Mouse (Mus musculus) liver, embryonic 13.5 days (tissue): ENCODE data around the gene Tmem129. TPM values are rescaled to one million over a fixed set of nuclear protein-coding genes. Genes with fewer than 3 reads are reported as not detected.

Source experiments
- ATAC-seq: fragments of 200-750 bp; cut with Nextera tagmentation; 2 replicates; pipeline ENCODE4 v1.8.0; 2017; ENCODE audit warnings: low read depth, mild to moderate bottlenecking, moderate number of reproducible peaks, moderate library complexity
- DNase-seq: peaks from one replicate; pipeline ENCODE4 v3.0.0; 2022
- H3K27ac ChIP-seq: fragments of 300-500 bp; sonication (generic); 2 replicates; pipeline ENCODE4 v1.5.1; 2015; ENCODE audit warnings: moderate library complexity, mild to moderate bottlenecking, inconsistent platforms
- H3K27me3 ChIP-seq: fragments of 300-500 bp; sonication (generic); 2 replicates; pipeline ENCODE4 v1.6.1; 2015; ENCODE audit warnings: mild to moderate bottlenecking, inconsistent platforms
- H3K36me3 ChIP-seq: fragments of 300-500 bp; sonication (generic); 2 replicates; pipeline ENCODE4 v1.6.1; 2015; ENCODE audit warnings: mild to moderate bottlenecking, inconsistent platforms
- H3K4me1 ChIP-seq: fragments of 300-500 bp; sonication (generic); replicated peaks from 2 replicates; pipeline ENCODE4 v1.6.1; 2015; ENCODE audit warnings: inconsistent platforms
- H3K4me2 ChIP-seq: fragments of 300-500 bp; sonication (generic); 2 replicates; pipeline ENCODE4 v1.6.1; 2015; ENCODE audit warnings: inconsistent platforms, mild to moderate bottlenecking, moderate library complexity
- H3K4me3 ChIP-seq: fragments of 300-500 bp; sonication (generic); replicated peaks from 2 replicates; pipeline ENCODE4 v1.5.1; 2015; ENCODE audit warnings: mild to moderate bottlenecking, inconsistent platforms
- H3K9ac ChIP-seq: fragments of 300-500 bp; sonication (generic); 2 replicates; pipeline ENCODE4 v1.6.1; 2015; ENCODE audit warnings: mild to moderate bottlenecking, inconsistent platforms
- H3K9me3 ChIP-seq: fragments of 300-500 bp; sonication (generic); replicated peaks from 2 replicates; pipeline ENCODE4 v1.6.1; 2016; ENCODE audit warnings: inconsistent platforms
- WGBS: fragments of 180-500 bp; shearing (Covaris S2); methylation state at CpG from one replicate; pipeline ENCODE4 v1.1.7; 2015; ENCODE audit not compliant: insufficient replicate concordance; 5-methylcytosine and 5-hydroxymethylcytosine counted together
- polyA plus RNA-seq: library from polyadenylated mRNA; unstranded; fragments of >200 nt; fragmentation: Nextera tagmentation; extraction: Ambion mirVana; gene quantifications from 2 replicates; pipeline ENCODE4 v1.2.1, GENCODE M21; 2015

Tmem129 gene
- polyA plus RNA-seq, 1 experiment from 2014 or later, result 20.2 TPM

DNA sequence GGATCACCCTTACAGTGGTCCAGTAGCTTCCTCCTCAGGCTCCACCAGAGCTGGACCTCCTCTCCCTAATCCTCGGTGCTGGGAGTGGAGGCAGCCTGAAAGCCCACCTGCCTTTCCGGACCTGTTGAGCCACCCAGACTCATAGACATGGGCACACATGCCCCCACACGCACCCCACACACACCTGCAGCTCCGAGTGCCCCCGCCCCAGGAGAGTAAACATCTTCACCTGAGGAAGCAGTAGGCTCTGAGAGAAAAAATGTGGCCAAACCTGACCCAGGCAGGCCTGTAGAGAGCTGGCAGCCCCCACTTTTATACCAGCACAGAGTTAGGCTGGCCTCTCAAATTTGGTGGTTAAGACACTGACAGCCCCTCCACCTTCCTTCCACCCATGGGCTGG lies 38.2 kb upstream of the Tmem129 start:
- H3K9ac ChIP-seq, result no peak overlapping the region
- no peak overlapping the region for H3K4me3 ChIP-seq
- peaks cover 50% of the 10 kb centered on the region for H3K4me1 ChIP-seq
- H3K27ac ChIP-seq, result no peak overlapping the region
- no peaks in the 10 kb centered on the region for H3K9me3 ChIP-seq
- WGBS, result 74% methylated on average over 5 of the region's 5 CpGs
- H3K4me2 ChIP-seq, result no peak overlapping the region
- peaks cover 74% of the 10 kb centered on the region for H3K27me3 ChIP-seq
- no peaks in the 10 kb centered on the region for H3K36me3 ChIP-seq
- DNase-seq (no peak), ATAC-seq (no peak)

DNA sequence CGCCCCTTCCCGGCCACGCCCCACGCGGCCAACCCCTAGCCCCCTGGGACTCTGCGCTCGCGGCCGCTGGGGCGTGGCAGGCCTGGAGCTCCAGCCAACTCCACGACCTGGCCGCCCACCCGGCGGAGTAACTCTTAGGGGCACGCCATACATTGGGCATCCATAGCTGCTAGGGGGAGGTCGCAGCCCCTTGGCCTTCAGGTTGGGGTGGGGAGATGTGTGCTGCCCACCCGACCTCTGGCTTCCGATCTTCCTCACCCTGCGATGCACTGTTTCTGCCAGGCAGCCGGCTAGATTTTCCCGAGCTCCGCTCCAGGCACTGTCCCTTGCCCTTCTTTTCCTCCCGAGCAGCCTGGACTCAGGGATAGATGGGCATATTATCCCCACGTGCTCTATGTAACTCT lies 37.5 kb upstream of the Tmem129 start:
- Histone ChIP-seq H3K27ac (peak overlapping the region; percentile 55; the same call in 1 of the 2 replicates), H3K4me2 (peak overlapping the region; percentile 67), H3K36me3 (no peaks in the 10 kb centered on the region), H3K4me1 (peaks cover 48% of the 10 kb centered on the region), H3K9me3 (no peaks in the 10 kb centered on the region), H3K27me3 (peaks cover 73% of the 10 kb centered on the region), H3K4me3 (peak overlapping the region; percentile 49), H3K9ac (peak overlapping the region; percentile 63)
- DNase-seq (no peak), ATAC-seq (no peak)
- WGBS, result 8% methylated on average over 24 of the region's 24 CpGs

DNA sequence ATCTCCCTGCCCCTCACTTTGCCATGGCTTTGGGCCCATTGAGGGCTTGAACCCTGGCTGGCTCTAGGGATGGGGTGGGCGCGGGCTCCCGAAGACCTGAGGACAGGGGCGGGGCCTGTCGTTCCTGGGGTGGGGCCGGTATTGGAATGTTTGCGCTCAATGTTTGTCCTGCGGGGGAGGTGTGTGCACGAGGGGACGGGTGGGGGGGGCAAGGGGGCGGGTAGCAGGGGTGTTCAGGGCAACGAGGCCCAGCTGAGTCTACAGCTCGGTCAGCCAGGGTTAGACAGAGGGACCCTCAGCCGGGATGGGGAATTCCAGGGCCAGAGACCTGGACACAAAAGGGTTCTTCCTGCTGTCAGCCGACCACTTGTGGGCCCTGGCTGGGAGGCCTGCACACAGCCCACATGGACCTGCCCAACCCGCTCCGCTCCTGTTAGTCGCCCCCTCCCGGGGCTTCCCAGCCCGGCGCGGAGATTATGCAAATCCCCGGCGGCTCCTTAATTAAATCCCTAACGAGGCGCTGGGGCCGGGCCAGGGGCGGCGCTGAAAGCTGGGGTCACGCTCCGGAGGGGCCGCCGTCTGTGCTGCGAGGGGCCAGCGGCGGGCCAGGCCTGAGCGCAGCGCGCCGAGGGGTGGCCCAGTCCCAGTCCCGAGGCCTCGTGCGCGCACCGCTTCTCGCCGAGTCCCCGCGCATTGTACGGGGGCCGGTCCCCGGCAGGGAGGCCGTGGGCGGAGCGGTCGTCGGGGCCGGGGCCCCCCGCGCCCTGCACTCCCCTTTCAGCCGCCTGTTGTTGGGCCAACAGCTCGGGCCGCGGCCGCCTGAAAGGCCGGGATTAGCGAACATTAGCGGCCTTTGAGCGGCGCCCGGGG lies 36.9 kb upstream of the Tmem129 start:
- Histone ChIP-seq H3K27ac (peak overlapping the region; percentile 55), H3K36me3 (no peaks in the 10 kb centered on the region), H3K9me3 (no peaks in the 10 kb centered on the region), H3K4me2 (peak overlapping the region; percentile 67), H3K9ac (peak overlapping the region; percentile 63), H3K4me1 (peaks cover 43% of the 10 kb centered on the region), H3K4me3 (peak overlapping the region; percentile 49), H3K27me3 (peaks cover 71% of the 10 kb centered on the region)
- DNase-seq, result no peak
- WGBS, result 6% methylated on average over 65 of the region's 71 CpGs
- peak; percentile 69 for ATAC-seq

DNA sequence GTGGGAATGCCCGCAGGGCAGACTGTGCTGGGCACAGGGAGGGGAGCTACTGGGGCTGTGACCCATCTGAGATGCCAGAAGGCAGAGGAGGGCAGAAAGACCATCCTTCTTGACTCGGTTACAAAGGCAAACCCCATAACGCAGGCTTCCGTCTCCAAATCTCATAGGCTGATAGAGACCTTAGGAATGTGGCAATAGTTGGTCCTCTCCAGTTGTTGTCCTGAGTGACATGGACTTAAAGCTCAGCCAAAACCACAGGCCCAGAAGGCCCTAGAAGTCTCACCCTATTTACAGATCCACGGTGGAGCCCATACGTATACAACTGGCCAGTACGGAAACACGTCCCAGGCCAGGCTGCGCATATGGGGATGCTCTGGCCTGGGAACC lies 36.2 kb upstream of the Tmem129 start:
- no peak overlapping the region for H3K4me3 ChIP-seq
- no peaks in the 10 kb centered on the region for H3K36me3 ChIP-seq
- H3K27ac ChIP-seq, result no peak overlapping the region
- DNase-seq (no peak), ATAC-seq (no peak)
- no peaks in the 10 kb centered on the region for H3K9me3 ChIP-seq
- peaks cover 66% of the 10 kb centered on the region for H3K27me3 ChIP-seq
- peak overlapping the region; percentile 67; the same call in 1 of the 2 replicates for H3K4me2 ChIP-seq
- WGBS, result 81% methylated on average over 9 of the region's 9 CpGs
- peaks cover 41% of the 10 kb centered on the region for H3K4me1 ChIP-seq
- no peak overlapping the region for H3K9ac ChIP-seq

DNA sequence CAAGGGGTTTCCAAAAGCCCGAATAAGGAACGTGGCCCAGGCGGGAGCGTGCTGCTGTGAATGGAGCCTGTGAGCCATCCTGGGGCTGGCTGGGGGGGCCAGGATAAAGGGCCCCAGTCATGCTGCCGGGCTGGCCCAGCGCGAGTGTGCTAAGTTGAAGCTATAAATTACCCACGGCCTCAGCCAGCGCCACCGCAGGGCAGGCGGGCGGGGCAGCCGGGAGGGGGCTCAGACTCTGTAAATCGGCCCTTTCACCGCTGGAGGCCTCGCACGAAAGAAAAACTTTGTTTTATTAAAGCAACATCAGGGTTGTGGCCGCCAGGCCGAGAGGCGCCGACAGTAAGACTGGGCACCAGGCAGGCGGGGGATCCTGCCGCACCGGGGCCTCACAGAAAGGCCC lies 34.2 kb upstream of the Tmem129 start:
- DNase-seq (no peak), ATAC-seq (no peak)
- WGBS, result 23% methylated on average over 24 of the region's 24 CpGs
- Histone ChIP-seq H3K36me3 (no peaks in the 10 kb centered on the region), H3K4me1 (peaks cover 45% of the 10 kb centered on the region), H3K4me2 (peak overlapping the region; percentile 33; the same call in 1 of the 2 replicates), H3K27me3 (peaks cover 53% of the 10 kb centered on the region), H3K27ac (no peak overlapping the region), H3K9me3 (no peaks in the 10 kb centered on the region), H3K9ac (no peak overlapping the region), H3K4me3 (no peak overlapping the region)

DNA sequence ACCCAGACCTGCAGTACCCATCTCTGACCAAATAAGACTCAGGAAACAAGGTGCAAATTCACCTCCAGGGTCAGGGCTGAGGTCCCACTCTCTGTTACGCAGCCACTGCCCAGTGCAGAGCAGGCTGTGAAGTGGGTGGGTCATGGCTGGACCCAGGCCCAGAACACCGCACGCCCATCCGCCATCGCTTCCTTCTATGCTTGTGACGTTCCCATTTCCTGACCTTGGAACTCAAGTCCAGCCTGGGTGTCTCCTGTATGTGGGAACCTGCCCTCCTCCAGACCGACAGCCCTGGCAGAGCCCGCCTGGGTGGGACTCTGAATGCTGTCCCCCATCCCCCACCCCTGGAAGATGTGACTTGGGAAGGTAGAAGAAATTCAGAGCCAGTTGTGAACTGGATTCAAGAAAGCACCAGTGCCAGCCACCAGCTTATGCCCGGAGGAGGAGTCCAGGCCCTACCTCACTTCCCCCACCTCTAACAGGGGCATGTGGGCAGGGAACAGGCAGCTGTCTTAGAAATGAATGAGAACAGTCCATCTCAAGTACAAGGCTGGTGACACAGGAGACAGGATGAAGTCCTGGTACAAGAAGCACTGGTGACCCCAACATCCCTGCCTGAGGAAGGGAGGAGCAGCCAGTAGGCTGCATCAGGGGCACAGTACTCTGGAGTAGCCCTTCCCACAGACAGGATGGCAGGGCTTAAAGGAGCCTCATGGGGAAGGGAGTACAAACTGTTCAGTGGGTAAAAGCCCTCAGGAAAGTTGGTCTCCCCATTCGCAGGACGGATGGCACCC lies 31.8 kb upstream of the Tmem129 start:
- Histone ChIP-seq H3K9ac (no peak overlapping the region), H3K27me3 (peaks cover 30% of the 10 kb centered on the region), H3K4me1 (peaks cover 38% of the 10 kb centered on the region), H3K4me3 (no peak overlapping the region), H3K36me3 (no peaks in the 10 kb centered on the region), H3K27ac (no peak overlapping the region), H3K4me2 (no peak overlapping the region), H3K9me3 (no peaks in the 10 kb centered on the region)
- DNase-seq (no peak), ATAC-seq (no peak)
- 79% methylated on average over 11 of the region's 11 CpGs for WGBS

DNA sequence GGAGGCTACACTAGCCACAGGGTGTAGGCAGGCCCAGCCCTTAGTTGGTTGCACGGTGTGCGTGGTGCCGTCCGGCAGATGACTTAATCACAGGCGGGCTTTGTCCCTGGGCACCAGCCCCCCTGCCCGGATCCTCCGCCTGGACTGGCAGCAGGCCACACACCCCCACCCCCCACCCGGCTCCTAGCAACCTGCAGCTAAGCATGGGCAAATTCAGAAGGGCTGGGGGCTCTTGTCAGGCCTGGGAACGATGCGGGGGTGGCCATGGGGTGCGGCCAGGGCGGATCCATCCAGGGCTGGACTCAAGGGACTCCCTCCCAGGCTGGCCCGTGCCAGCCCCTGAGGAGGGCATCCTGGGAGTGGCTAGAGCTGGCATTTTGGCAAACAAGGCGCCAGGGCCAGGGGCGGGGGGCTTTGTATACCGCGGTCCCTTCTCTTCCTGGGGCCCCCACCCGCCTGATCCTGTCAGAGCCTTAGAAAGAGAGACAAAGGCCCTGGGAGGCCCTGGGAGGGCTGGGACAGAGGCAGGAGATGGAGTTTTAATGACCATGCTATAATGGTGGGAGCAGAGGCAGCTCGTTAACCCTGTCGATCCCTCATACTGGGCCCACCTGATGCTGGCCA lies 31.1 kb upstream of the Tmem129 start:
- H3K4me2 ChIP-seq, result no peak overlapping the region
- no peak overlapping the region for H3K4me3 ChIP-seq
- WGBS, result 78% methylated on average over 20 of the region's 20 CpGs
- peaks cover 23% of the 10 kb centered on the region for H3K27me3 ChIP-seq
- peaks cover 34% of the 10 kb centered on the region for H3K4me1 ChIP-seq
- no peaks in the 10 kb centered on the region for H3K36me3 ChIP-seq
- DNase-seq (no peak), ATAC-seq (no peak)
- H3K9me3 ChIP-seq, result no peaks in the 10 kb centered on the region
- no peak overlapping the region for H3K27ac ChIP-seq
- no peak overlapping the region for H3K9ac ChIP-seq

DNA sequence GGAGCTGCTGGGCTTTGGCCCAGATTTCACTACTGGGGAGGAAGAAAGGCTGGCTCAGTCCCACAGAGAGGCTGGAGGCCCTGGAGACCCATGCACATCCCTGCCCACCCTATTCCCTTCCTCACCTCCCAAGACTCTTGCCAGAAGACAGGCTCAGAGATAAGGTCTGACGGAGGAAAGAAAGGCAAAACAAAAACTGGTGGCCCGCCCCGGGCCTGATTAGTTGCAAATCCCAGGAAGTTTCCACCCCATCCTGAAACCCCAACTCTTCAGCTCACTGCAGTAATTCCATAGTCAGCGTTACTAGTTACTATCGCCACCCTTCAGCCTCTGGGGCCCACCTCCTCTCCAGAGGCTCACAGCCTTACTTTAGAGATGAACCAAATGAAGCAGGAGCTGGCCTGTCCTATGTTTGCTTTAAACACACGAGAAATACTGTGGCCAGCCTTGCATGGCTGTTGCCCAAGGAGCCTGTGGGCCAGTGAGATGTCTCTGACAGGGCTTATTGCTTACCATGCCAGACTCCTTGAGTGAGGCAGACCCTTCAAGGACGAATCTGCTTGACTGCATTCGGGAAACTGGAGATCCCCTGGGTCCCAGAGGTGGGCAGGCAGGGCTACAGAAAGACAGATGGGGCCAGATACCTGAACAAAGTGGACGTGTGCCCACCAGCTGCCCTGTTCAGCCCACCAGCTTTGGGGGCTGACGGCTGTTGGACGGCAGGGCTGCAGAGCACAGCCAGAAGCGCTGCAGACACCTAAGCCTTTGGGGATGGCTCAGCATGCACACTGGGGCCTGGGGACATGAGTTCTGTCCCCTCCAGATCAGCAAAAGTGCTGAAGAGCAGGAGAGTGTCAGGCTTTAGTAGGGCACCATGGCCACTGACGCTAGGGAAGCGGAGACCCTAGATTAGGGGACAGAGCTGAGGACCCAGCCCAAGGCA lies 30.3 kb upstream of the Tmem129 start:
- WGBS, result 60% methylated on average over 14 of the region's 14 CpGs
- Histone ChIP-seq H3K4me2 (no peak overlapping the region), H3K36me3 (no peaks in the 10 kb centered on the region), H3K4me1 (peaks cover 34% of the 10 kb centered on the region), H3K9ac (no peak overlapping the region), H3K9me3 (no peaks in the 10 kb centered on the region), H3K4me3 (no peak overlapping the region), H3K27me3 (peaks cover 16% of the 10 kb centered on the region), H3K27ac (no peak overlapping the region)
- ATAC-seq, result no peak
- no peak for DNase-seq

DNA sequence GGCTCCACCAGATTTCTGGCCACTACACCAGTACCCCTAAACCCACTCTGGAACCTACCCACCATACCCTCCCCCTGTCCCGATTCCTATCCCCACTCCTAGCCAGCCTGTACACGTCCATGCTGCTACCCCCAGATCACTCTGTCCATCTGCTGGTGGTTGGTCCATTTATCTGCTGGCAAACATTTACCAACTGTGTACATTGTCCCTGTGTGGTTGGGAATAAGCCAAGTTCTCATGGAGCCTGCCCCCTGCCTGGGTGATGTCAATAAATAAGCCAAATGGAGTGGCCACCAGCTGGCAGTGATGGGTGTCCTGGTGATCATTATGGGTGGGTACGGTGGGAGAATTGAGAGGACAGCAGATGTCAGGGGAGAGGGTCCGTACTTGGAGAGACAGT lies 28.9 kb upstream of the Tmem129 start:
- Histone ChIP-seq H3K4me3 (no peak overlapping the region), H3K9ac (no peak overlapping the region), H3K9me3 (no peaks in the 10 kb centered on the region), H3K4me1 (peaks cover 32% of the 10 kb centered on the region), H3K36me3 (no peaks in the 10 kb centered on the region), H3K4me2 (no peak overlapping the region), H3K27me3 (peaks cover 3% of the 10 kb centered on the region), H3K27ac (no peak overlapping the region)
- DNase-seq (no peak), ATAC-seq (peak; percentile 49)
- WGBS, result 60% methylated on average over 4 of the region's 4 CpGs

DNA sequence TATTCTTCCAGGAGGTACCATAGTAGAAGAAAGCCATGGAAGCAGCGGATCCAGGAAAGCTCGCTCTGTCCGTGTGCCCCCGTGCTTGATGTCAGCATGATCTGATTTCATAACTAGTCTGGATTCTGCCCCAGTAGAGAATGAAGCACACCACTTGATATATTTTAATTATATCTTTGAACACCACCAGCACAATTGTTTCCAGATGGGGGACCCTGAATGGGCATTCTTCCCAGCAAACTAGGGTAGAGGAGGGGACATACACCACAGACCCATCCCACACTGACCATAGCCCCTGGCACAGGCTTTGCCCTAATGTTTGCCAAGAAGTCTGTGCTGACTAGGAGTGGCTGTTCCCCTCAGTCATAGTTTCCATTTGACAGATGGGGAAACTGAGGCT lies 26.7 kb upstream of the Tmem129 start:
- ATAC-seq (no peak), DNase-seq (no peak)
- Histone ChIP-seq H3K4me2 (no peak overlapping the region), H3K27me3 (no peaks in the 10 kb centered on the region), H3K27ac (no peak overlapping the region), H3K4me3 (no peak overlapping the region), H3K9me3 (no peaks in the 10 kb centered on the region), H3K9ac (no peak overlapping the region), H3K36me3 (no peaks in the 10 kb centered on the region), H3K4me1 (peaks cover 48% of the 10 kb centered on the region)
- WGBS, result 87% methylated on average over 4 of the region's 4 CpGs
